Mouse (Mus musculus) naive thymus-derived CD4-positive, alpha-beta T cell, adult 2 months (primary cell): ENCODE results near the gene Caln1.
A peak's percentile ranks its signal among the peaks of the same experiment; 100 is the strongest.

Experiments used
- DNase-seq: peaks from one replicate; pipeline ENCODE4 v3.0.0-alpha.2; 2011; ENCODE audit warnings: low read depth

The Caln1 gene

GRCm38 (mm10) chr5:130812556-130812955 lies 443.3 kb downstream of the Caln1 start:
- DNase-seq, result no peak

DNA sequence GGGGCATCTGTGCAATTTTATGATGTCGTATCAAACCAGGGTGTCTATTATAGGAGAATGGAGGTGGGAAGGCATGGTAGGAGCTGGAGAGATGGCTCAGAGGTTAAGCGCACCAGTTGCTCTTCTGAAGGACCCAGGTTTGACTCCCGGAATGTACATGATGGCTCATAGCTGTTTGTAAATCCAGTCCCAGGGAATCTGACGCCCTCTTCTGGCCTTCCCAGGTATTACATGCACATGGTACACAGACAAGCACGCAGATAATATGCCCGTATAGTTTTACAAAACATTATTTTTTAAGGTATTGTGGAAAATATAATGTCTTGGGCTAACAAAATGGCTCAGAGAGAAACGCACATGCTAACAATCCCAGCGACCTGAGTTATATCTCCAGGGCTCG lies 443.8 kb downstream of the Caln1 start:
- DNase-seq, result no peak

DNA sequence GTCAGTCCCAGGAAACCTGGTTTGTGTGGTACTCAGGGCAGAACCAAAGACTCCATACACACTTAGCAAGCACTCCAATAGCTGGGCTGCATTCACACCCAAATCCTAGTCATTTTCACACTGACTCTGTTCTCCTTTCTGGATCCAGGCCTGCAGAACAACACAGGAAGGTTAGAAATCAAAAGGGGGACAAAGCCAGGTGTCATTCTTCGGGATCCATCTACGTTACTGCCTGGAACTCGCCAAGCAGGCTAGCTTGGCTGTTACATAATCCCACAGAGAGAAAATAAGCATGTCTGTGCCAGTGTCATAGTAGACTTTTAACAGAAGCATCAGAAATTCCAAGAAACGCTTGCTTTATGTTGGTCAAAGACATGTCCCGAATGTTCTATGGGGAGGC lies 446.1 kb downstream of the Caln1 start:
- no peak for DNase-seq

GRCm38 (mm10) chr5:130820021-130820648 lies 450.9 kb downstream of the Caln1 start:
- no peak for DNase-seq

GRCm38 (mm10) chr5:130820661-130821060 lies 451.4 kb downstream of the Caln1 start:
- DNase-seq, result no peak

GRCm38 (mm10) chr5:130825797-130826196 lies 456.5 kb downstream of the Caln1 start:
- DNase-seq, result no peak

- DNase-seq, result no peak
Observed at GRCm38 (mm10) chr5:130848562-130848961, 479.3 kb downstream of the Caln1 start.

GRCm38 (mm10) chr5:130849610-130850009 lies 480.4 kb downstream of the Caln1 start:
- no peak for DNase-seq

- DNase-seq, result no peak
Observed at GRCm38 (mm10) chr5:130852182-130852581, 482.9 kb downstream of the Caln1 start.

GRCm38 (mm10) chr5:130853371-130853770 lies 484.1 kb downstream of the Caln1 start:
- DNase-seq, result peak; percentile 58

DNA sequence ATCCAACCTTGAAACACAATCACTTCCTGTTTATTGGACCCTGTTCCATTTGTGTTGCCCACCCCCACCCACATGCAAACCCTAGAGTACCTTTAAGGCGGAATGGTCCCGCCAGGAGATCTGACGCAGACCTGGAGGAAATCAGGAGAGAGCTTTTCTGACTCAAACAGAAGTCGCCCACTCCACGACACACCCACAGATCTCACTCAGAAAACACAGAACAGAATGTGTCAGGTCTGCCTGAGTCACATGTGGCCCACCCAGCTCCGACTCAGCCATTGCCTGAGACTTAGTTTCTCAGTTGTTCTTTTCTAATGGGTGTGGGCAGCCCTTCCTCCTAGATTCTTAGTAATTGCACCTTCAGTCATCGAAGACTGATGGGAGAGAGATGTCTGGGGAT lies 485.2 kb downstream of the Caln1 start:
- no peak for DNase-seq

DNA sequence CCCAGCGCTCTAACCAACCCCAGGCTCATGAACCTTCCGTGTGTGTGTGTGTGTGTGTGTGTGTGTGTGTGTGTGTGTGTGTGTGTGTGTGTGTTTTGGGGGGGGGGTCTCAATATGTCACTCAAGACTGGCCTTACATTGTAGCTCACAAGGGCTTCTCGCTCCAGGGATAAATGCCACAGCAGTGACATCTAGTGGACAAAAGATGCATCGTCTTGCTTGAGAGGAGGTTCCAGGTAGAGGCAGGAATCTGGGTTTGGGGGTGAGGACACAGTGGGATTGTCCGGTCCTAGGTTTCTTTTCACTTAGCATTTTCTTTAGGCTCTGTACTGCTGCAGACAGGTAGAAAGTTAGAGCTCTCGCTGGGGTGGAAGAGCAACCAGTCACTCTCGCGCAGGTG lies 488.9 kb downstream of the Caln1 start:
- DNase-seq, result peak; percentile 5

DNA sequence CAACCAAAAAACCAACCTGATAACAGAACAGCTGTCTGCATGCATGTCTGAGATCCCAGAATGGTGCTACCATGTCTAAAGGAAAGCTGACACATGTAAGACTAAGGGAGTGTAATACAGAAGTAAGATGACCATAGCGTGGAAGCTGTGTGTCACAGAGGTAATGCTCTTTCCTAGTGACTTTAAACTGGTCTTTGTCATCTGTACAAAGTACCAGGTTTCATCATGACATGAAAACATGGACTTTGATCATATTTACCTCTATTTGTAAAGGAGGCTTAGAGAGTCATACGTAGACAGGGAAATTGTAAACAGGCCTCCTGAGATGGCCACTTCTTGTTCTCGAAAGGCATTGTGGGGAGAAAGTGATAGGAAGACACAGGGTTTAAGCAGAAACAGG lies 489.5 kb downstream of the Caln1 start:
- no peak for DNase-seq

DNA sequence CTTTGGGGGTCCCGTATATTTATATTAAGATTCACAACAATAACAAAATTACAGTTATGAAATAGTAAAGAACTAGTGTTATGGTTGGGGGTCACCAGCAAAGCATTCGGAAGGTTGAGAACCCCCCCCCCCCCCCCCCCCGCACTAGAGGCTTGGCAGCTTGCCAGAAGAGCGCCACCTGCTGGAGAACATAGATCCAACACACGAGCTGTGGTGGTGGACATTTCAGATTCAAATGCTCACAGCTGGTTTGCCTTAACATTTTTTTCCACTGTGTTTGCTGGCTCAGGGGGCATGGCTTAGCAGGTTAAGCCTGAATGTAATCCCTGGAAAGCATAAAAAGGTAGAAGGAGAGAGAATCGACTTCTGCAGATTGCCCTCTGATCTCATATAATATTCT lies 490.5 kb downstream of the Caln1 start:
- no peak for DNase-seq

- no peak for DNase-seq
Observed at GRCm38 (mm10) chr5:130862302-130862701, 493.0 kb downstream of the Caln1 start.

DNA sequence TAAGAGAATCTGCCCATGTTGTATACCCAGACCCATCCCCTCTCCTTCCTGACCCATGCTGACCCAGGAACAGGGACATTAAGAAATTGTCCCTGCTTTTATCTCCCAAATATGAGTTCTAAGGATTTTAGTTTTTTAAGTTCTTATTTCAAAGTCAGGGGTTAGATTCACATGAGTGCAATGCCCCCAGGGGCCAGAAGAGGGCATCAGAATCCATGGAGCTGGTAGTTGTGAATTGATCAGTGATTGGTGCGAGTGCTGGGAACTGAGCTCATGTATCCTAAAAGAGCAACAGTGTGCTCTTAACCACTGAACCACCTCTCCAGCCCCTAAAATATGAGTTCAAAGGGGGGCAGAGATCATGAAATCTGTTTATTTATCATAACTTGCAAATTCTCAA lies 500.6 kb downstream of the Caln1 start:
- DNase-seq, result no peak

GRCm38 (mm10) chr5:130871086-130871485 lies 501.8 kb downstream of the Caln1 start:
- DNase-seq, result no peak

- no peak for DNase-seq
Observed at GRCm38 (mm10) chr5:130875391-130875790, 506.1 kb downstream of the Caln1 start.

DNA sequence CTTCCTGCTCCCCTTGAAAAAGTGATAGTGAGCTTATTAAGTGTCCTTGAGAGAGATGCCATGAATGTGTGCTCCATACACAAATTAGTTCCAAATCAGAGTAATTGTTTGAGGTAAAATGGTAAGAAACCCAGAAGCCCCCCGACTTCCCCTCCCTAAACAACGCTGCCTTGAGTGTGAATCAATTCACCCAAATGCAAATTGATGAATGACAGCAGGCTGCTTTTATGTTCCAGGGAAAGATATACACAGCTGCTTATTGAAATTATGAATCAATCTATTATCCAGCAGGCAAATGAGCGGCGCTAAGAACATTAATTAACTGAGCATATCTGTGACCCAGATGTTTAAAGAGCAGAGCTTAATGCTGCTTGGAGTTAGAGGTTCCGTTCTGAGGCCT lies 511.1 kb downstream of the Caln1 start:
- DNase-seq, result no peak

DNA sequence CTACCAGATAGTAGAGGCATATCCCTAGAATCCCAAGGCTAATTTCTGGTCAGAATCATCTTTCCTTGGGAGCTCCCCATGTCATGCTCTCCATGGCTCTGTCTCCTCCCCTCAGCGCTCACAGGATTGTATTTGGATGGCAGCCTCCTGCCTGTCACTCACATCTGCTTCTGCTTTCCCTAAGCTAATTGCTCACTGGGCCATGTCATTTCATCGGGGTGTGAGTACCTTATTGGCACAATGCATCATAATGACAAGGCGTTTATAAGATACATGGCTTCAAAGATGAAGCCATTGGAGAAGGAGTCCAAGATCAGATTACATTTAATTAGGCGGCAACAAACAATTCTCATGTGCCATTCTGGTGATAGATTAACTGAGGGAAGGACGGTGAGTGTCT lies 522.5 kb downstream of the Caln1 start:
- DNase-seq, result no peak

GRCm38 (mm10) chr5:130895991-130896390 lies 526.7 kb downstream of the Caln1 start:
- DNase-seq, result no peak
